Mouse (Mus musculus) erythroblast, embryonic 14.5 days (primary cell): ENCODE measurements around the gene Nxph3.

Source experiments
- GATA1 ChIP-seq: IDR thresholded peaks from 2 replicates; pipeline ENCODE4 v1.6.1; 2012; ENCODE audit warnings: low read length, inconsistent platforms, mixed read lengths
- TAL1 ChIP-seq: IDR thresholded peaks from 3 replicates; pipeline ENCODE4 v1.6.1; 2012; ENCODE audit warnings: low read length, inconsistent platforms, mixed read lengths

- TF ChIP-seq GATA1, result no peak
- TF ChIP-seq TAL1, result no peak
Observed at GRCm38 (mm10) chr11:95495883-95496282, 18.5 kb downstream of the Nxph3 start.
